Mouse (Mus musculus) lung, embryonic 14.5 days (tissue): ENCODE measurements at regions not wholly inside any gene's neighbourhood (a gene's known extent, or its start where the extent isn't known, plus 50 kb on each side); places are given as distances from the start of the nearest gene placed in this dataset.

ENCODE experiments used
- ATAC-seq: fragments of 200-750 bp; cut with Nextera tagmentation; 2 replicates; pipeline ENCODE4 v1.8.0; 2017; ENCODE audit warnings: mild to moderate bottlenecking, moderate TSS enrichment, moderate library complexity; ENCODE audit not compliant: insufficient read depth
- DNase-seq: peaks from one replicate; pipeline ENCODE4 v3.0.0-alpha.2; 2015
- H3K27ac ChIP-seq: fragments of 300-500 bp; sonication (generic); 2 replicates; pipeline ENCODE4 v1.5.1; 2014; ENCODE audit warnings: low read depth, mild to moderate bottlenecking, moderate library complexity
- H3K27me3 ChIP-seq: fragments of 300-500 bp; sonication (generic); 2 replicates; pipeline ENCODE4 v1.6.1; 2014; ENCODE audit warnings: low read length, control low read depth; ENCODE audit not compliant: insufficient read depth
- H3K36me3 ChIP-seq: fragments of 300-500 bp; sonication (generic); 2 replicates; pipeline ENCODE4 v1.6.1; 2014; ENCODE audit warnings: control low read depth; ENCODE audit not compliant: insufficient read depth
- H3K4me1 ChIP-seq: fragments of 300-500 bp; sonication (generic); 2 replicates; pipeline ENCODE4 v1.6.1; 2014; ENCODE audit warnings: antibody characterized with exemption, control low read depth; ENCODE audit not compliant: insufficient read depth
- H3K4me2 ChIP-seq: fragments of 300-500 bp; sonication (generic); 2 replicates; pipeline ENCODE4 v1.6.1; 2014; ENCODE audit warnings: mild to moderate bottlenecking
- H3K4me3 ChIP-seq: fragments of 300-500 bp; sonication (generic); 2 replicates; pipeline ENCODE4 v1.5.1; 2014; ENCODE audit warnings: low read depth, low read length
- H3K9ac ChIP-seq: fragments of 300-500 bp; sonication (generic); 2 replicates; pipeline ENCODE4 v1.6.1; 2014
- H3K9me3 ChIP-seq: fragments of 300-500 bp; sonication (generic); 2 replicates; pipeline ENCODE4 v1.6.1; 2016; ENCODE audit warnings: low read depth, low read length, control low read depth
- CTCF ChIP-seq: IDR thresholded peaks from 2 replicates; pipeline ENCODE4 v1.5.1; 2016; ENCODE audit warnings: antibody characterized with exemption, low read depth
- WGBS: fragments of 180-500 bp; shearing (Covaris S2); extraction: QIAGEN DNeasy Blood & Tissue Kit; methylation state at CpG from one replicate; pipeline ENCODE4 v1.1.7; 2014; 5-methylcytosine and 5-hydroxymethylcytosine counted together

- Histone ChIP-seq H3K27me3 (no peaks in the 10 kb centered on the region), H3K4me2 (no peak overlapping the region), H3K4me1 (no peaks in the 10 kb centered on the region), H3K36me3 (no peaks in the 10 kb centered on the region), H3K4me3 (no peak overlapping the region), H3K27ac (no peak overlapping the region), H3K9me3 (no peaks in the 10 kb centered on the region), H3K9ac (no peak overlapping the region)
- no peak for ATAC-seq
- no peak for DNase-seq
- no peak for TF ChIP-seq CTCF
- WGBS, result 82% methylated on average over 4 of the region's 4 CpGs
These were observed 66.6 kb upstream of the Eef1e1 start for GRCm38 (mm10) chr13:38725452-38725851.

GRCm38 (mm10) chr13:38721166-38721565, 62.3 kb upstream of the Eef1e1 start:
- no peak for TF ChIP-seq CTCF
- Histone ChIP-seq H3K9ac (no peak overlapping the region), H3K4me1 (no peaks in the 10 kb centered on the region), H3K36me3 (no peaks in the 10 kb centered on the region), H3K4me3 (no peak overlapping the region), H3K27ac (no peak overlapping the region), H3K4me2 (no peak overlapping the region), H3K27me3 (no peaks in the 10 kb centered on the region), H3K9me3 (no peaks in the 10 kb centered on the region)
- ATAC-seq, result no peak
- no peak for DNase-seq
- 95% methylated on average over 3 of the region's 3 CpGs for WGBS

DNA sequence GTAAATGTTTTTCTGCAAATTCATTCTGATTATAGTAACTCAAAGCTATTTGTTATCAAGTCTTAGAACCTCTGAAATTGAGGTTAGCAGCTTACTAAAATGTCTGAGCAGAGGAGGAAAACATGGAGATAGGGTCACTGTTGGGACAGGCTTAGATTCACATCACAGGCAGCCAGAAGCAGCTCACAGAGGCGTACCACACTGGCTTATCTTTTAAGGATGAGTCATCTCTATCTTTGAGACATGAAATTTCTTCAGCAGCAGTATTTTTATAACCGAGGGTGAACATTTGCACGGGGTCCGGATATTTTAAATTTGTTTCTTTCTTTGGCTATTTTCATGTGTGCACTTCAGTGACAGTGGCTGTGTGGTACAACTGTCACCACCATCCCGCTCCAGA, 56.0 kb upstream of the Eef1e1 start:
- TF ChIP-seq CTCF, result no peak
- H3K4me3 ChIP-seq, result no peak overlapping the region
- H3K27ac ChIP-seq, result no peak overlapping the region
- no peaks in the 10 kb centered on the region for H3K9me3 ChIP-seq
- no peaks in the 10 kb centered on the region for H3K4me1 ChIP-seq
- no peak overlapping the region for H3K4me2 ChIP-seq
- no peak overlapping the region for H3K9ac ChIP-seq
- WGBS, result 81% methylated on average over 5 of the region's 5 CpGs
- DNase-seq, result no peak
- no peak for ATAC-seq
- H3K36me3 ChIP-seq, result no peaks in the 10 kb centered on the region
- no peaks in the 10 kb centered on the region for H3K27me3 ChIP-seq
